ENCODE assay signal across 8 mouse cellular contexts in the genomic region with DNA sequence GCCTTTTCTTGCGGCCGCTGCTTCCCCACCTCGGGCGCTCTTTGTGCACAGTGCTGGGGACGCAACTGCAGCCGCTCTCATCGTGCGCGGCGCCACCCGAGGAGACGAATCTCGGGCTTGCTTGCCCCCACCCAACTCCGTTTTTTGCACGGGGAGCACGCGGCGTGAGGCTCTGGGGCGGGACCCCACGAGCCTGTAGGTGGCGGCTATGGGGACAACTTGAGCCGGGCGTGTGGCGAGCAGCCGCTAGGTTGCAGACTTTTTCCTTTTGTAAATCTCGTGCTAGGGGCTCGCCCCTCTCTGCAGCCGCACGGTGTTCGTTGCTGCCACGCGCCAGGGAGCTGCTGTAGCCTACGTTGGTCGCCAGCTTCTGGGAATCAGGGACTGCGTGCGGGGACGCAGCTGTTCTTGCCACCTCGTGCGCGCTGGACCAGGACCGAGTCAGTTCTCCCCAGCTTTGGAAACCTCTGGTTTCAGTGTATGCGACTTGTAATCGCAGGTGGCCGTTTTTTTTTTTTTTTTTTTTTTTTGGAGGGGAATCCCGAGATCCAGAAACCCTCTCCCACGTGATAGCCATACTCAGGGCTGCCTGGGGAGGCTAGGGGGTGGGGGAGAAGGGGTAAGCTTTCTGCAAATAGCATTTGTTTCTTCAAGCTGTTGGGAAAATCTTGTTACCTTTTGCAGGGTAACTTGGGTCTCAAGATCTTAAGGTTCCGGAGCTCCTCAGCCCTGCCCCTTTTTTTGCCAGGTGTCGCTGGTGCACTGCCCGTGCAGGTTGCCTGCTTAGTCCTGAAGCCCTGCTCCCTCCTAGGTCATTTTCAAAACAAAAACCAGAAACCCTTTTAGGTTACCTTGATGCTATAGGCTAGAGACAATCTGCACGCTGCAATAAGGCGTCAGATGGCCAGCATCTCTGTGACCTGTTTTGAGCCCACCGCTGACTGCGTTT. TPM values are rescaled to one million over a fixed set of nuclear protein-coding genes. Genes with fewer than 3 reads are reported as not detected.
DNase-seq lines count a peak whose midpoint lies in the region; ATAC-seq and TF ChIP-seq lines count a peak whose summit lies in the region.

No protein-coding gene starts in this region.

- peak; percentile 70 for TF ChIP-seq CTCF in forebrain, postnatal 0 days (IDR thresholded peaks at IDR 0.05; ENCODE audit: low read depth)

- WGBS in forebrain, postnatal 0 days: under 1% methylated on average over 53 of the region's 53 CpGs
- WGBS in hindbrain, embryonic 11.5 days: under 1% methylated on average over 53 of the region's 53 CpGs

- DNase-seq in Muller cell, postnatal 12 days (ENCODE audit: inconsistent ontology term): peak; percentile 52
- DNase-seq in forebrain, postnatal 0 days: peak; percentile 83
- peak; percentile 81 for DNase-seq in hindbrain, embryonic 11.5 days (ENCODE audit: low spot score)
- DNase-seq in layer of hippocampus, postnatal 36 days: peak; percentile 30 to 48
- DNase-seq in lung, postnatal 14 days: peak; percentile 36
- peak; percentile 33 for DNase-seq in right cerebral cortex, adult 18-20 months

- peak overlapping the region; percentile 65 for H3K9ac ChIP-seq in forebrain, postnatal 0 days
- peak overlapping the region; percentile 78 for H3K9ac ChIP-seq in hindbrain, embryonic 11.5 days (ENCODE audit: low read depth, low read length)

- H3K4me3 ChIP-seq in brown adipose tissue, adult 24 weeks (ENCODE audit: insufficient read depth, low read depth, low read length): peak overlapping the region; percentile 89
- peak overlapping the region; percentile 60 for H3K4me3 ChIP-seq in forebrain, postnatal 0 days (ENCODE audit: low read depth, low read length)
- H3K4me3 ChIP-seq in hindbrain, embryonic 11.5 days (ENCODE audit: low read depth, low read length): peak overlapping the region; percentile 76

- no peak overlapping the region for H3K27ac ChIP-seq in brown adipose tissue, adult 24 weeks (replicated peaks; ENCODE audit: low read depth, low read length)
- peak overlapping the region; percentile 59; the same call in 1 of the 2 replicates for H3K27ac ChIP-seq in forebrain, postnatal 0 days (ENCODE audit: low read depth, low read length)
- no peak overlapping the region for H3K27ac ChIP-seq in hindbrain, embryonic 11.5 days (ENCODE audit: low read depth, low read length)

- no peaks in the 10 kb centered on the region for H3K36me3 ChIP-seq in forebrain, postnatal 0 days (ENCODE audit: insufficient read depth)
- no peaks in the 10 kb centered on the region for H3K36me3 ChIP-seq in hindbrain, embryonic 11.5 days (ENCODE audit: control insufficient read depth, insufficient read depth, low read length)

- peaks cover 5% of the 10 kb centered on the region for H3K27me3 ChIP-seq in forebrain, postnatal 0 days (ENCODE audit: insufficient read depth, low read length)
- H3K27me3 ChIP-seq in hindbrain, embryonic 11.5 days (ENCODE audit: control insufficient read depth, insufficient read depth, low read length): peaks cover 3% of the 10 kb centered on the region; the same call in 1 of the 2 replicates

- peaks cover 15% of the 10 kb centered on the region; the same call in 1 of the 2 replicates for H3K4me1 ChIP-seq in brown adipose tissue, adult 24 weeks (ENCODE audit: control insufficient read depth, insufficient read depth, insufficient read length, low read length)
- no peaks in the 10 kb centered on the region for H3K4me1 ChIP-seq in forebrain, postnatal 0 days (ENCODE audit: insufficient read depth)
- peaks cover 5% of the 10 kb centered on the region; the same call in 1 of the 2 replicates for H3K4me1 ChIP-seq in hindbrain, embryonic 11.5 days (replicated peaks; ENCODE audit: control insufficient read depth, insufficient read depth, low read length)

- H3K4me2 ChIP-seq in forebrain, postnatal 0 days (ENCODE audit: low read depth): peak overlapping the region; percentile 100
- peak overlapping the region; percentile 97 for H3K4me2 ChIP-seq in hindbrain, embryonic 11.5 days (replicated peaks; ENCODE audit: low read depth, low read length)

- peak; percentile 80 for ATAC-seq in forebrain, postnatal 0 days
- ATAC-seq in hindbrain, embryonic 11.5 days (ENCODE audit: low FRiP score): peak; percentile 81
- ATAC-seq in monocyte, adult 5-6 weeks (replicated peaks; ENCODE audit: insufficient number of reproducible peaks, low FRiP score, low TSS enrichment, poor library complexity, severe bottlenecking): no peak

- H3K9me3 ChIP-seq in forebrain, postnatal 0 days (ENCODE audit: low read length): no peaks in the 10 kb centered on the region
- no peaks in the 10 kb centered on the region for H3K9me3 ChIP-seq in hindbrain, embryonic 11.5 days (ENCODE audit: control insufficient read depth, low read length)

RNA-seq across cellular contexts. Expression of a gene that starts 1.1 kb away (rescaled TPM):
- 9.9 and 20.0 TPM in 2 replicates for polyA plus RNA-seq in brown adipose tissue, adult 24 weeks (2012; ENCODE audit: insufficient read depth, insufficient read length, missing spikeins)
- 31.8 and 36.3 TPM in 2 replicates for total RNA-seq in forebrain, postnatal 0 days (2014; rRNA removed)
- polyA plus RNA-seq in forebrain, postnatal 0 days (2015; fragmentation: Nextera tagmentation; extraction: Ambion mirVana): 17.8 and 24.8 TPM in 2 replicates
- 34.8 and 39.0 TPM in 2 replicates for polyA plus RNA-seq in hindbrain, embryonic 11.5 days (2014; fragmentation: Nextera tagmentation; extraction: Ambion mirVana)
- 10 to 100 TPM; 71.3 to 78.1 TPM for total RNA-seq in layer of hippocampus, postnatal 36 days (2021)
- 3.0 to 6.0 TPM (median 3.9 TPM) in 3 replicates for total RNA-seq in monocyte, adult 5-6 weeks (2017)

Comparison
In these comparisons a context has a peak if more than half of its experiments do, and no peak if none do; other contexts are left out.
1. DNase-seq: peak in every context shown above with its lines; median percentile 83 in forebrain, postnatal 0 days; 81 in hindbrain, embryonic 11.5 days; 52 in Muller cell, postnatal 12 days; 39 in layer of hippocampus, postnatal 36 days; 36 in lung, postnatal 14 days; 33 in right cerebral cortex, adult 18-20 months.